Mouse (Mus musculus) c-Kit-positive CD71-positive TER-119-negative erythroid progenitor cells, embryonic 14.5 days (primary cell): ENCODE results near the gene Aida.
"Not testable (repeated sequence)": the region's sequence is repeated elsewhere in the genome, so short reads cannot be mapped to it uniquely, and the experiment has no call there.

Experiments
- DNase-seq: peaks from one replicate; pipeline ENCODE4 v3.0.0-alpha.2; 2013; ENCODE audit warnings: low read depth

The Aida gene

DNA sequence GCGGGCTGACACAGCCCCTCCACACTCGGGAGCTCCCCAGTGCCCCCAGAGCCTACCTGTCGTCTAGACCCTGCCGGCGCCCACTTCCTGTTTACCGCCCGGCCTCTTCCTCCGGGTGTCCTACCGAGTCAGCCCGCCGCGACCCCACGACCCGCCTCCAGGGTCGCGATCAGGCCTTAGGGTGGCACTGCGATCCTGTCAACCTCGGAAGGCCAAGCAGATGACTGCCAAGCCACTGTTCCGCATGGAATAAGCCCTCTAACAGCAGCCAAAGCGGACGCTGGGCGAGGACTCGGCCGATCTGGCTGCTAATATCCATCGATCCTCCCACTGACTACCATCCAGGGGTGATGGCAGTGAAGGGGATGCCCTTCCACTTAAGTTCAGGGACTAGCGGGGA is at the start of gene Aida:
Gene Aida (plus strand): TSS at position 126 of the 400 bp plus-strand sequence.
- DNase-seq = peak; percentile 27

DNA sequence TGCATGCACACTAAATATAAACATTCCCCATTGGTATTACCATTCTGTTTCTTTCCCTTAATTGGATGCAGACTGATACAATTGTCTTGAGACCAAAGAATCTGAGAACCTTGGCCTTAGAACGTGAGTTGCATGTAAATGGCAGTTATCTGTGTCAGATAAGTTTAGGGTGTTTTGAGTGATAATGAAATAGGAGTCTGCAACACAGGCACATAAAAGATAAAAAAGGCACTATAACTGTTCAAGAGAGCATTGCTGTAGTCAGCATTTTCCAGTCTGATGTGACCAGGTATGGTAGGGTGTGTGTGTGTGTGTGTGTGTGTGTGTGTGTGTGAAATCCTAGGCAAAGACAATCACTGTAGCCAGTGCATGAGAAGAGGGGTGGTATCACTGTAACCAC is 48.2 kb upstream of the Aida start:
- DNase-seq = peak; percentile 38

DNA sequence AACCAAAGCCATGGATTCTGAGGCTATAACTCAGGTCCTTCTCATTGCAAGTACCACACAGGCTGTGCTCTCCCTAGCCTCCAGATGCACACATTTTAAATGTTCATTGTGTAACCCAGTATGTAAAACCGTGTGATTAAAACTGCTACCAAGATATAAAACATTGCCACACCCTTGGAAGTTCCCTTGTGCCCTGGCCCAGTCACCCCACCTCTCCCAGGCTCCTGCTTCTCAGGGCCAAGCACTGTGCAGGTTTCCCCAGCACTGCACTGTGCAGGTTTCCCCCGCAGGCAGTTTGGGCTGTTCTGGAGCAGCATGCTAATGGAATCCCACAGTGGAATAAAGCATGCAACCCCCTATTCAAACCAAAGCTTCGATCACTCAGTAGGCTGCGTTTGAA is 45.8 kb upstream of the Aida start:
- no peak for DNase-seq

DNA sequence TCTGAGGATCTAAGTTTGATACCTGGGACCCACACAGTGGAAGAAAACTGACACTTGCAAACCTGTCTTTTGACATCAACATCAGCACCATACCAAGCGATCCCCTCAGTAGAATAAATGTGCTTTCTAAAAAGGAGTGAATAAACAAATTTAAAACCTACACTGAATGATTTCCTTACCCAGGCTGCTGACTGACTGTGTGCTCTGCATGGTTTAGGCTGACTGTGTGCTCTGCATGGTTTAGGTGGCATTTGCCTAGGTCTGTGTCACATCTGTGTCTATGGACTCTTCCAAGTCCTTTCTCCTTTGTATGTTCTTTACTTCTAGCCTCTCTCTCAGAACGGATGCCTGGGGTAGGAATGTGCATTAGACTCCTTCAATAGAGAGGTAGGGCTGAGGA is 44.6 kb upstream of the Aida start:
- DNase-seq = no peak

DNA sequence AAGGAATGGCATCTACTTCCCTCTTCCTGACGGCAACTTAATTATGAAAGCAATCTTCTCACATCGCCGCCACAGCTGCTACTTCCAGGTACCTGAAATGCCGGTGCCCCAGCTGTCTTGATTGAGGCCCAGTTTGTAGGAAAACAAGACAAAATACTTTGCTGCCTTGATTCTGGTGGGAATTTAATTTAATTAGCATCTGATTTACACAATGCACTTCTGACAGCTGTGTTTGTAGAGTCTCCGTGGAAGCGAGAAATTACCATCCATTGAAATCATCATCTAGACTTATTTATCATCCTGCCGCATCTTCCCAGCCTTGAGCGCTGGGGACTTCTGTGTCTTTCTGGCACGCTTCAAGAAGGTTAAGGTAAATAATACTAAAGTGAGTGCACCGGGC is 43.8 kb upstream of the Aida start:
- DNase-seq = no peak

DNA sequence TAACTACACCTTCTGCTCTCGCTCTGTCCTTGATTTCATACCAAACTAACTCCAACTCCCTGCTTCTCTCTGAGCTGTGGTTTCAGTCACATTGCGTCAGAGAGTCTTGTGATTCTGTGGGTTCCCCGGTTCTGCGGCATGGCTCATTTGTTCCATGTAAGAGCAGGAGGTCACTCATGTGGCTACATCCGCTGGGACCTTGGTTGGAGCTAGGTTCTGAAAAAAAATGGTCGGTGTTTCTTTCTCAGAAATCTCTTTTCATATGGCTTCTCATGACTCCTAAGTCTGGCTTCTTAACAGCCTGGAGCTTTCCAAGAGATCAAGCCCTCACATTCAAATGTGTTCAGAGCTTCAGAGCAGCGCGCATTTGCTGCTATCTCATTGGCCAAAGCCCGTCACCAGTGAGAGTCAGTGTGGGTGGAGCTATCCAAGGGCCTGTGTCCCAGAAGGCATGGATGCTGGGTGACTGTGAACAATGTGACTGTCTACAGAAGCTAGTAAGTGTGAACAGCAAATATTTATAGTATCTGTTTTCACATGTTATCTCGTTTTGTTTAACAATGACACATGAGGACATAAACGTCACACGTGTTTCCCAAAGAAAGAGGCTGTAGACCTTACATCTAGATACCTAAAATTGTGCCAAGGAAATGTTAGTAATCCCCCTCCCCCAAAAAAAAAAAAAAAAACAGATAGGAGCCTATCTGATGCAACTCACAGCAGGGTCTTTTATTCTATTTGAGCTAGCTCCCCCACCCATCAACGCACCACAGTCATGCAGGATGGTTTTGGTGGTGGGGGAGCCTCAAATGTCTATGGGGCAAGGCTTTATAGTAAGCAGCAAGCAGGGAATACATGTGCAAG is 32.0 kb upstream of the Aida start:
- no peak for DNase-seq

DNA sequence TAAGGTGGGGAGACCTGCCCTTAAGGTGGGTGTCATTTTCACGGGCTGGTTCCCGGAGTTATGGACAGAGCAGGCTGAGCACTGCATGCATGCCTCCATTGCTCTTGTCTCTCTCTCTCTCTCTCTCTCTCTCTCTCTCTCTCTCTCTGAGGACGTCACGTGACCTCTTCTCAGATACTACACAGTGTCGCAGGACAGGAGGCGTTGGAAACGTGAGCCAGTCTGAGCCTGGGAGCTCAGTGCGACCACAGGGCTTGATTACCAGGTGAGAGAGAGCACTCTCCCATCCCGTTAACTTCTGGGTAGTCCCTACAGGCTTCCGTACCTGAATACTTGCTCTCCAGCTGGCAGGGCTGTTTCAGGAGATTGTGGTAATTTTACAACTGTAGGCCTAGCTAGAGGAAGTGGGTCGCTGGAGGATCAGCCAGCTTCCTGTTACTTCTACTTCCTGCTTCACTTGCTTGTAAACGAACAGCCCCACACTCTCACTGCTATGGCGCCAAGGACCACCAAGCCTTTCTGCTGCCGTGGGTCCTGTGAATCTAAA is 30.4 kb upstream of the Aida start:
- DNase-seq = no peak

DNA sequence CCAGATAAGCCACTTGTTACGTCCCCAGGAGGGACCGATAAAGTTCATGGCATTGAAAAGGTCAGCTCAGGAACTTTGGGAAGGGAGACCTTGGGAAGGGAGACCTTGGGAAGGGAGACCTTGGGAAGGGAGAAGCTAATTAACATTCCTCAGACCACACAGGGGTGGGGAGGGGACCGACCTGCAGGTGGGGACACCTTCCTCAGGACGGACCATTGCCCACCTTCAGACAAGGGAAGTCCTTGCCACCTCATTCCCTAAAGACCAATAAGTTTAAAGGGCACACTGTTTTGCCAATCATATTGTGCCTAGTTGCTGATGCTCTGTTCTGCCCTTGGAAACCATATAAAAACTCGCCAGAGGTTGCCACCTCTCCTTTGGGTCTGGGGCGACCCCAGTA is 28.7 kb upstream of the Aida start:
- DNase-seq = no peak

DNA sequence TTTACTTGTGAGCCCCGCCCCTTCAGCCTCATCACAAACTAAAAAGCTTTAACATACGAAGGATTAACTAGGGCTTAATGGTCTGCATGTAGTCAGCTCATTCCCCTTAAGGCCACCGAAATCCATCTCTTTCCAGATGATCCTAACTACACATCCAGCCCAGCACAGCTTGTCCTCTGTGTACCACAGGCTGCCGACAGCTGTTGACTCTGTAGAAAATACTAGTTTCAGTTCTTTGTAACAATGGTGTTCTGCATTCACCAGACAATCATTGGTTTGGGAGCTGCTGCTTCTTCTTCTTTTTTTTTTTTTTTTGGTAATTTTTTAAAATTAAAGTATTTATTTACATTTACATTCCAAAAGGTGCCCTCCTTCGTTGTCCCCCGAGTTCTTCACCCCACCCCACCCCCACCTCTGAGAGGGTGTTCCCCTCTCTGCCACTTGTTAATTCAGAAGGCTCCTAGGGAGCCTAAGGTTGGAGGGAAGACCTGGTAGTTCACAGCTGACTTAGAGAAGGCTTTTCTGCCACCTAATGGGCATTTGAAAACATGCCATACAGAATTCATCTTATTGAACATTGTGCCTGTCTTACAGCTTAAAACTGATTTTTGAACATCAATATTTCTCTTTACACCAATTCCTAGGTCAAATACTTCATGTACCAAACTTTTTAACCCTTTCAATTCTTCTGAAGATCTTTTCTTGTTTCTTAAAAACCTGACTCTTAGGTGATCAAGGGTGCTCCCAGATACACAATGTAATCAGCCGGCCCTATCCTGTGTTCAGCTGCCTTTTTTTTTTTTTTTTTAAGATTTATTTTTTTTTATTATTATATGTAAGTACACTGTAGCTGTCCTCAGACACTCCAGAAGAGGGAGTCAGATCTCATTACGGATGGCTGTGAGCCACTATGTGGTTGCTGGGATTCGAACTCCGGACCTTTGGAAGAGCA is 23.2 kb upstream of the Aida start:
- peak; percentile 38 for DNase-seq

DNA sequence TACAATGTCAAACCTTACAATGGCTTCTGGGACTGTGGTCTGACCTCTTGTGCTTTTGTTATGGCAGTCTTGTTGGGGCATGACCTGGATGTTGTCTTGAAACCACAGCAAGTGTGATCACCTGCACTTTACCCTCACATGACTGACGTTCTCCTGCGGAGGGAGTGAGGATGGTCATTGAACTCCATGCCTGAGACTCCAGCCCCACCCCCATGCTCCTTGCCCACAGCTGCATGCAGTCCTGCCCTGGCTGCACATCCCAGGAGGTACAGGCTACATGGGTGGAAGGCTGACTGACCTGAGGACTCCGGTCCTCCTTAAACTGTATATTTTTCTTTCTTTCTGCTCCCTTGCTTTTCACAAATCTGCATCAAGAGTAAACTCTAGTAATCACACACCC is 22.0 kb upstream of the Aida start:
- no peak for DNase-seq

DNA sequence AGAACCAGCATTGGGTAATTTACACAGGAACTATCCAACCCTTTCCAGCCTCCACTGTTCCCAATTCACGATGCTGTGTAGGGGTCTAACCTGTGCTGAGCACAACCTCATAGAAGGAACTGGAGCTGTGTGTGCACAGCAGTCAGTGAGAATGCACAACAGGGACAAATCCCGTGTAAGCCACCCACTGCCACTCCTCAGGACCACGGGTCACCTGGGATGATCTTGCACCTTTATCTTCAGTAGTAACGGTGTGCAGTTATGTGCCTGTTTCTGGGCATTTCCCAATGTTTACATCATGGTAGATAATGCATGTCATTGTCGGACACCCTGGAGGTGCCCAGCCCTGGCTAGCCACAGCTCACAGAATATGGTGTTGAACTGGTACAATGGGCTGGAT is 20.6 kb upstream of the Aida start:
- no peak for DNase-seq

DNA sequence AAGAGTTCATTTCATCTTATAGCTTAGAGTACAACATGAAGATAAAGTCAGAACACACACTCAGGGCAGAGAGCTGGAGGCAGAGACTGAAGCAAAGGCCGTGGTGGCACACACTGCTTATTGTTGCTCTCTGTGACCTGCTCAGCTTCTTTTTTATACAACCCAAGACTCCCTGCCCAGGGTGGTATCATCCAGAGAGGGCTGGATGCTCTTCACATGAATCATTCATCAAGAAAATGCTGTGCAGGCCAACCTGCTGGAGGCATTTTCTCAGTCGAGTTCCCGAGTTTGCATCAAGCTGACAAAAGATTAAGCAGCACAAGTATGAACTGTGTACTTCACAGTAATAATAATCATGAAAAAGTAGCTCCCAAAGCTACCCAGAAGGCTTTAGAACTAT is 8.0 kb upstream of the Aida start:
- DNase-seq = no peak

DNA sequence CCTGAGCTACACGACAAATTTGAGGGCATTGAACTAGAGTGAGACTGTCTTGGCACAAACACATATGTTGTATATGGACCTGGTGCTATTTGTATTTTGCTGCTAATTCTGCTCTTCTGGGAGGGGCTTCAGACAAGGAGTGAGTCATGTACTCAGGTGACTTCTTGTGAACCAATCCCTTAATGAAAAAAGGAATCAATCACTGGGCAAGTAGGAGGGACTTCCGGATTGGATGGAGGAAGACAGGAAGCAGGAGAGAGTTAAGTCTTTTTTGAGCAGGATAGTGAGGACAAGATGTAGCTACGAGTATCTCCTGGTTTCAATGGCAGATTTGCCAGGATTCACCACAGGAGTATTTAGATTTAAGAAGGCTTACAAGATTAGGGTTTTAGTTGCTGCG is 6.8 kb upstream of the Aida start:
- no peak for DNase-seq

DNA sequence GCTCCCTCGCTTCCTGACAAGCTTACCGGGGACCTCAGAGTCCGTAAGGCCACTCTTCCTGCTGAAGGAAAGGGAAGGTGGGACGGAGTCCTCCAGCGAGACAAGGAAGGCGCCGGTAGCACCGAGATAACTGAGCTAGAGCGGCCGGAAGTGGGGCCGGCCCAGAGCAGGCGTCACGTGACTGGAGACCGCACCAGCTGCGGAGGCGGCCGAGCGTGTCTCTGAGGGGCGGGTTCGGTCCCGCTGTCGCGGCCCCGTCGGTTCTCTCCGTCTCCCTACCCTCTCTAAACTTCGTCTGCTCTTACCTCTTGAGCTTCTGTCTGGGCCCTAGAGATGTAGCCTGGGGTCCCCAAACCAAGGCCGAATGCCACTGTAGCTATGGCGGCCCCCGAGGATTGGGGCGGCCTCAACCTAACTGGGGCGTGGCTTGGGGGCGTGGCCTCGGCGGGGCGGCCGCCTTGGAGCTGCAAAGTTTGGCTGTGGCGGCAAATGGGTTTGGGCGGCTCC is 540 bp downstream of the Aida start, which contains the start of gene Brox:
Gene Brox (minus strand): TSS at position 393 of the 507 bp plus-strand sequence.
- DNase-seq = peak; percentile 80

DNA sequence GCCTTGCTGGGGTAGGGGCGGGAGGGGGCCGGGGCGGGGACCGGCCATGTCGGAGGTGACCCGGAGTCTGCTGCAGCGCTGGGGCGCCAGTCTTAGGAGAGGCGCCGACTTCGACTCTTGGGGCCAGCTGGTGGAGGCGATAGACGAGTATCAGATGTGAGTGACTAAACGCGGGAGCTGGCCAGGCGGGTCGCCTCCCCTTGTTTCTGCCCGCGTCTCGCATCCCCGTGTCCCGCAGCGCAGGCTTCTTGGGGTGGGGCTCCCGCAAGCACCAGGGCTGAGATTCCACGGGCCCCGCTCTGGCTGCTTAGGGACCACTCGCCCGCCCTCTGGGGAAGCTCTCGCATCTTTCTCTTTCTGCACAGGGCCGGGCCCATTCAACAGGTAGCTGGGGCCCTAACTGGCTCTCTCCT is 1.1 kb downstream of the Aida start:
- DNase-seq = peak; percentile 45

DNA sequence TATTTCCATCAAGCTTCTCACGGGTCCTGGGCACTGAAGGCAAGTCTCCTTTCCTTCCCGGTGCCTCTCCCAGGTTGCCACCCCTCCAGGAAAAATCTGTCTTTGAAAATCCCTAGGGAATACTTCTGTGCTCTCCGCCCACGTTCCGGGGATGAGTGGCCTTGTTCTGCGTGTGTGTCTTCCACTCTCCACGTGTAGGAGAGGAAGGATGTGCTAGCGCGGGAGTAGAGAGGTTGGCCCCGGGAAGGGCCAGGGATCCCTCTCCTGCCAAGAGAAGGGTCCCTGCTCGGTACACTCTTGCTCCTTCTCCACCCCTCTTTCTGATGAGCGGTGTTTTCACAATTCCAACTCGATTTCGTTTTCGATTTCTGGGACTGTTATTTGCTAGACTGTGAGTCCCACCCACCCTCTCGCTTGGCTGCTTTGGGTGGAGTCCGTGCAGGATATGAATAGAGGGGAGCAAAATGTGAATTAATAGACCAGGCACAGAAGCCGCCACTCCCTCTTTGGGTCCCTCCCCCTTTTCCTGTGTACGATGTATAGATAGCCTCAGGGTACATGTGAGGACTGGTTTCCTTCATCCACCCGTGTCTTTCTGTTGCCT is 1.6 kb downstream of the Aida start:
- peak; percentile 70 for DNase-seq

DNA sequence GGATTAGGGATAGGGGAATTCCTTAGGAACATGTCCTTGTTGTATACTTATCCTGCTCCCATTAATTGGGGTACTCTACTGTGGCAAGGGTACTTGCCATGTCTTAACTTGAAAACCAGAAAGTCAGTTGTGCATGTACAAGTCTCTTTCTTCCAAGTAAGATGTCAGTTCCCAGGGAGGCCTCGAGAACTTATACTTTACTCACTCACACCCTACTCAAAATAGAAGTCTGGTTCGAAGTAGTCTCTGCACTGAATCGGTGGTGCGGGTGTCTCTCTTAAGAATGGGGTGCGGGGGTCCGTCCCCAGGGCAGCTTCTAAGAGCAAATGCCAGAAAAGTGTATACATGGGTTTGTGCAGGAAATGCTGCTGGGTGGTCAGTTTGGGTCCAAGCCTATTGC is 2.8 kb downstream of the Aida start:
- DNase-seq = peak; percentile 99

DNA sequence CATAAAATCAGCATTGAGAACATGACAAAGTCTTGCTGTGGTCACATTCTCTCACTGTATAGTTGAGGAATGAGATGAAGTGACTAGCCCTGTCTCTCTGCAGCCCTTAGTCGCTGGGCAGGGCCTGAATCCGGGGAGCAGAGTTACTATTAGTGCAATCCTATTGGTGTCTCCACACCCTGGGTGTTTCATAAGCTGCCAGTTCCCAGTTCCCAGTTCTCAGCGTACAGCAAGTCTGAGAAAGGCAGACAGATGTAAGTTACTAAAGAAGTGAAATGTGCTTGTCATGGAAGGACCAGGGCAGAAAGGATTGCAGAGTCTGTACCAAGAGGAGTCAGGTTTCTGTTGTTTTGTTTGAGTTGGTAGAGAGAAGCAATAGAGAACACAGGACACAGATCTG is 11.2 kb downstream of the Aida start:
- no peak for DNase-seq

DNA sequence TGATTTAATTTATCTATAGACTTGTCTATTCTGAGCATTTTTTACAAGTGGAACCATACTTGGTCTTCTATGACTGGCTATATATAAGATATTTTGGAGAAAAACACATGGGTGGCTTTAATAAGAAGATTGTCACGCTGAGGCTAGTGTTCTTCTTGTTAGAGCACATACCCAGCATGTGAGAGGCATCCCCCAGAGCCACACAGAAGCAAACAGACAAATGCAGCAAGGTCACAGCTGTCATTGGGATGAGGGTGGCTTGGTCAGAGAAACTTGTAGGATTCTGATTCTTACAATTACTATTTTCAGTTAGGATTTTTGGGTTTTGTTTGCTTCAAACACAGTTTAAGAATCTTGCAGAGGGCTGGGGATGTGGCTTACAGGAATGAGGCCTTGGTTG is 12.1 kb downstream of the Aida start:
- no peak for DNase-seq

DNA sequence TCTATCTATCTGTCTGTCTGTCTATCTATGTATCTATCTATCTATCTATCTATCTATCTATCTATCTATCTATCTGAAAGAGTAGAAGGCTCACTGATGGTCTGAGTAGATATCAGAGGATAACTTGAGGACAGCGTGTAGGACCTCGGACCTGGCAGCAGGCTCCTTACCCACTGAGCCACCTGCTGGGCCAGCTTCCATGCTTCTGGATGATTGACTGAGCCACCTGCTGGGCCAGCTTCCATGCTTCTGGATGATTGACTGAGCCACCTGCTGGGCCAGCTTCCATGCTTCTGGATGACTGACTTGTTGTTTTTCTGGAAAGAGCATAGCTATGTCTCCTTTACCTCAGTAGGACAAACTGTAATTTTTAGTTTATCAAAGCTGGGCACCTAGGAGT is 13.2 kb downstream of the Aida start:
- DNase-seq = not testable (repeated sequence)

DNA sequence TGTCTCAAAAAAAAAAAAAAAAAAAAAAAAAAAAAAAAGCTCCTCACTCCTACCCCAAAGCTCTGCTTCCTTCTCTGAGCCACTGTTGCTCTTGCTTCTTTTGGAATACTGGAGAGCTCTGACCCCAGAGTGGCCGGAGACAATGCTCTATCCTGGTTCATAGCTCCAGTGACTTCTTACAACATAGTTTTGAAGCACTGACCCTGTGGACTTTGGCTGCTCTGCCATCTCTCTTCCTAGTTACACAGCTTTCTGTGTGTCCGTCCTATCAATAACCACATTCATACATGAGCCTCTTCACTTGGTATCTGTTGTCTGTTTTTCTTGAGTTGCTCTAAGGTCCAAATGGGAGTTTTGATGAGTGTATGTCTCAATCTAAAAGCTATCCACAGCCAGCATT is 15.7 kb downstream of the Aida start:
- DNase-seq = no peak

DNA sequence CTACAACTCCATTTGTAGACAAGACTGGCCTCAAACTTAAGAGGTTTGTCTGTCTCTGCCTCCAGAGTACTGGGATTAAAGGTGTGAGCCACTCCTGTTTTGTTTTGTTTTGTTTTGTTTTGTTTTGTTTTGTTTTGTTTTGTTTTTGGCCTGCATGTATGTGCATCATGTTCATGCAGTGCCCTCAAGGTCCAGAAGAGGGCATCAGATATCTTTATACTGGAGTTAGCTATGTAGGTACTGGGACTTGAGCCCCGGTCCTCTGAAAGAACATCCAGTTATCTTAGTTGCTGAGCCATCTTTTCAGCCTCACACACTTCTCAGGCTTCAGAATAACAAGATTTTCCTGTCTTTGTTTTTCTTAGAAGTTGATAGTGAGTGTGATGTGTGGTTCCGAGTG is 19.4 kb downstream of the Aida start:
- no peak for DNase-seq
